Mouse (Mus musculus): ENCODE measurements around the gene Kdm4b. TPM values are rescaled to one million over a fixed set of nuclear protein-coding genes. Genes with fewer than 3 reads are reported as not detected.
A peak's percentile ranks its signal among the peaks of the same experiment; 100 is the strongest.

Gene Kdm4b
- polyA plus RNA-seq, 1 experiment from 2014 or later: 71.5 TPM

GRCm38 (mm10) chr17:56359183-56359725 is 33.4 kb downstream of the Kdm4b start:
- Histone ChIP-seq H3K36me3 (peaks cover 30% of the 10 kb centered on the region), H3K27ac (replicated peaks) (no peak overlapping the region), H3K9ac (no peak overlapping the region)

GRCm38 (mm10) chr17:56359864-56360263 is 34.0 kb downstream of the Kdm4b start:
- H3K4me2 ChIP-seq: no peak overlapping the region
- 82% methylated on average over 1 of the region's 1 CpGs for WGBS
- peaks cover 24% of the 10 kb centered on the region for H3K36me3 ChIP-seq
- no peak overlapping the region for H3K9ac ChIP-seq
- no peak overlapping the region for H3K4me3 ChIP-seq
- peak overlapping the region; percentile 72 for H3K27ac ChIP-seq (replicated peaks)
- no peak for ATAC-seq (ENCODE audit: low FRiP score, low read depth)
- H3K27me3 ChIP-seq: no peaks in the 10 kb centered on the region
- no peaks in the 10 kb centered on the region for H3K9me3 ChIP-seq
- peaks cover 42% of the 10 kb centered on the region for H3K4me1 ChIP-seq (replicated peaks)

More at GRCm38 (mm10) chr17:56359183-56359725, 33.4 kb downstream of the Kdm4b start:
- peaks cover 41% of the 10 kb centered on the region for H3K4me1 ChIP-seq (replicated peaks)
- no peak overlapping the region for H3K4me3 ChIP-seq
- no peak overlapping the region for H3K4me2 ChIP-seq
- no peaks in the 10 kb centered on the region for H3K27me3 ChIP-seq
- WGBS: 82% methylated on average over 3 of the region's 3 CpGs
- H3K9me3 ChIP-seq: no peaks in the 10 kb centered on the region
- ATAC-seq (ENCODE audit: low FRiP score, low read depth): no peak

- 45% methylated on average over 8 of the region's 8 CpGs for WGBS
- ATAC-seq (ENCODE audit: low FRiP score, low read depth): 0 out of 2 replicates have a peak, but pooled peaks have one; percentile 17
- peak overlapping the region; percentile 72 for H3K27ac ChIP-seq (replicated peaks)
Measured at GRCm38 (mm10) chr17:56360451-56360850, 34.6 kb downstream of the Kdm4b start.

GRCm38 (mm10) chr17:56361542-56361941 is 35.7 kb downstream of the Kdm4b start:
- Histone ChIP-seq H3K9ac (no peak overlapping the region), H3K4me3 (no peak overlapping the region), H3K9me3 (no peaks in the 10 kb centered on the region), H3K4me2 (no peak overlapping the region), H3K27me3 (no peaks in the 10 kb centered on the region), H3K27ac (replicated peaks) (0 out of 2 replicates have a peak overlapping the region, but pooled peaks have one; percentile 72), H3K36me3 (peaks cover 8% of the 10 kb centered on the region; the same call in 1 of the 2 replicates), H3K4me1 (replicated peaks) (peaks cover 59% of the 10 kb centered on the region)
- no peak for ATAC-seq (ENCODE audit: low FRiP score, low read depth)
- WGBS: 86% methylated on average over 2 of the region's 2 CpGs

More at GRCm38 (mm10) chr17:56360451-56360850, 34.6 kb downstream of the Kdm4b start:
- H3K4me2 ChIP-seq: no peak overlapping the region
- H3K9ac ChIP-seq: no peak overlapping the region
- H3K4me3 ChIP-seq: no peak overlapping the region
- peaks cover 18% of the 10 kb centered on the region for H3K36me3 ChIP-seq
- H3K9me3 ChIP-seq: no peaks in the 10 kb centered on the region
- peaks cover 48% of the 10 kb centered on the region for H3K4me1 ChIP-seq (replicated peaks)
- H3K27me3 ChIP-seq: no peaks in the 10 kb centered on the region

GRCm38 (mm10) chr17:56365791-56366673 is 40.2 kb downstream of the Kdm4b start:
- no peaks in the 10 kb centered on the region for H3K9me3 ChIP-seq
- no peaks in the 10 kb centered on the region for H3K27me3 ChIP-seq
- no peak overlapping the region for H3K4me3 ChIP-seq
- peaks cover 76% of the 10 kb centered on the region for H3K4me1 ChIP-seq (replicated peaks)
- no peak overlapping the region for H3K4me2 ChIP-seq
- peaks cover 15% of the 10 kb centered on the region for H3K36me3 ChIP-seq
- peak; percentile 46 for ATAC-seq (ENCODE audit: low FRiP score, low read depth)
- H3K27ac ChIP-seq (replicated peaks): peak overlapping the region; percentile 71
- 37% methylated on average over 7 of the region's 7 CpGs for WGBS
- H3K9ac ChIP-seq: no peak overlapping the region

- ATAC-seq (ENCODE audit: low FRiP score, low read depth): peak; percentile 20
- no peaks in the 10 kb centered on the region for H3K9me3 ChIP-seq
- H3K27ac ChIP-seq (replicated peaks): peak overlapping the region; percentile 34; the same call in 1 of the 2 replicates
- H3K36me3 ChIP-seq: peaks cover 21% of the 10 kb centered on the region
- H3K27me3 ChIP-seq: no peaks in the 10 kb centered on the region
- no peak overlapping the region for H3K9ac ChIP-seq
- H3K4me1 ChIP-seq (replicated peaks): peaks cover 78% of the 10 kb centered on the region
- no peak overlapping the region for H3K4me3 ChIP-seq
- no peak overlapping the region for H3K4me2 ChIP-seq
- WGBS: 65% methylated on average over 6 of the region's 6 CpGs
Measured at GRCm38 (mm10) chr17:56368291-56368790, 42.5 kb downstream of the Kdm4b start.

GRCm38 (mm10) chr17:56370090-56370489 is 44.2 kb downstream of the Kdm4b start:
- Histone ChIP-seq H3K4me3 (no peak overlapping the region), H3K27me3 (no peaks in the 10 kb centered on the region), H3K9ac (no peak overlapping the region), H3K9me3 (no peaks in the 10 kb centered on the region), H3K27ac (replicated peaks) (peak overlapping the region; percentile 52; the same call in 1 of the 2 replicates), H3K4me2 (no peak overlapping the region), H3K4me1 (replicated peaks) (peaks cover 89% of the 10 kb centered on the region), H3K36me3 (peaks cover 21% of the 10 kb centered on the region)
- 88% methylated on average over 3 of the region's 3 CpGs for WGBS
- no peak for ATAC-seq (ENCODE audit: low FRiP score, low read depth)

- Histone ChIP-seq H3K9ac (no peak overlapping the region), H3K4me2 (no peak overlapping the region), H3K36me3 (peaks cover 26% of the 10 kb centered on the region), H3K9me3 (no peaks in the 10 kb centered on the region), H3K4me3 (no peak overlapping the region), H3K4me1 (replicated peaks) (peaks cover 79% of the 10 kb centered on the region), H3K27me3 (no peaks in the 10 kb centered on the region), H3K27ac (replicated peaks) (peak overlapping the region; percentile 40; the same call in 1 of the 2 replicates)
- WGBS: 78% methylated on average over 15 of the region's 15 CpGs
- ATAC-seq (ENCODE audit: low FRiP score, low read depth): no peak
Measured at GRCm38 (mm10) chr17:56371029-56371660, 45.3 kb downstream of the Kdm4b start.

GRCm38 (mm10) chr17:56372109-56372508 is 46.2 kb downstream of the Kdm4b start:
- 73% methylated on average over 4 of the region's 4 CpGs for WGBS
- H3K36me3 ChIP-seq: peaks cover 30% of the 10 kb centered on the region
- H3K27ac ChIP-seq (replicated peaks): peak overlapping the region; percentile 69; the same call in 1 of the 2 replicates
- H3K4me1 ChIP-seq (replicated peaks): peaks cover 69% of the 10 kb centered on the region
- no peak for ATAC-seq (ENCODE audit: low FRiP score, low read depth)
- H3K4me2 ChIP-seq: no peak overlapping the region
- no peaks in the 10 kb centered on the region for H3K27me3 ChIP-seq
- H3K9me3 ChIP-seq: no peaks in the 10 kb centered on the region
- no peak overlapping the region for H3K4me3 ChIP-seq
- no peak overlapping the region for H3K9ac ChIP-seq

GRCm38 (mm10) chr17:56373136-56374034 is 47.5 kb downstream of the Kdm4b start:
- H3K36me3 ChIP-seq: peaks cover 30% of the 10 kb centered on the region
- ATAC-seq (ENCODE audit: low FRiP score, low read depth): peak; percentile 42; the same call in 1 of the 2 replicates

GRCm38 (mm10) chr17:56374851-56375250 is 49.0 kb downstream of the Kdm4b start:
- H3K27ac ChIP-seq (replicated peaks): peak overlapping the region; percentile 69; the same call in 1 of the 2 replicates
- peaks cover 31% of the 10 kb centered on the region for H3K36me3 ChIP-seq
- ATAC-seq (ENCODE audit: low FRiP score, low read depth): no peak
- H3K4me3 ChIP-seq: no peak overlapping the region
- H3K4me1 ChIP-seq (replicated peaks): peaks cover 56% of the 10 kb centered on the region
- no peak overlapping the region for H3K4me2 ChIP-seq
- H3K9me3 ChIP-seq: no peaks in the 10 kb centered on the region
- WGBS: 93% methylated on average over 1 of the region's 1 CpGs
- H3K9ac ChIP-seq: no peak overlapping the region
- H3K27me3 ChIP-seq: no peaks in the 10 kb centered on the region

More at GRCm38 (mm10) chr17:56373136-56374034, 47.5 kb downstream of the Kdm4b start:
- H3K9ac ChIP-seq: 0 out of 2 replicates have a peak overlapping the region, but pooled peaks have one; percentile 10
- H3K27me3 ChIP-seq: no peaks in the 10 kb centered on the region
- peaks cover 57% of the 10 kb centered on the region for H3K4me1 ChIP-seq (replicated peaks)
- 44% methylated on average over 17 of the region's 17 CpGs for WGBS
- H3K4me2 ChIP-seq: no peak overlapping the region
- no peak overlapping the region for H3K4me3 ChIP-seq
- H3K27ac ChIP-seq (replicated peaks): peak overlapping the region; percentile 69
- no peaks in the 10 kb centered on the region for H3K9me3 ChIP-seq

Measured in hindbrain, embryonic 15.5 days (tissue).